Mouse (Mus musculus) embryonic facial prominence, embryonic 11.5 days (tissue): Measurements from ENCODE around the gene Kcnip3. TPM values are rescaled to one million over a fixed set of nuclear protein-coding genes. Genes with fewer than 3 reads are reported as not detected.

ENCODE experiments used
- ATAC-seq: fragments of 200-750 bp; cut with Nextera tagmentation; replicated peaks from 2 replicates; pipeline ENCODE4 v1.8.0; 2017; ENCODE audit warnings: low read depth; ENCODE audit not compliant: insufficient number of reproducible peaks, low FRiP score, low TSS enrichment
- DNase-seq: peaks from one replicate; pipeline ENCODE4 v3.0.0-alpha.2; 2015; ENCODE audit warnings: low spot score
- H3K27ac ChIP-seq: fragments of 300-500 bp; sonication (generic); replicated peaks from 2 replicates; pipeline ENCODE4 v1.5.1; 2014; ENCODE audit warnings: mild to moderate bottlenecking, low read depth, low read length, control low read depth
- H3K27me3 ChIP-seq: fragments of 300-500 bp; sonication (generic); 2 replicates; pipeline ENCODE4 v1.6.1; 2014; ENCODE audit warnings: mild to moderate bottlenecking, low read length, moderate library complexity, mixed read lengths; ENCODE audit not compliant: control insufficient read depth, insufficient read depth
- H3K36me3 ChIP-seq: fragments of 300-500 bp; sonication (generic); replicated peaks from 2 replicates; pipeline ENCODE4 v1.6.1; 2014; ENCODE audit warnings: low read depth, mild to moderate bottlenecking, low read length, moderate library complexity, mixed read lengths; ENCODE audit not compliant: control insufficient read depth, insufficient read depth
- H3K4me1 ChIP-seq: fragments of 300-500 bp; sonication (generic); 2 replicates; pipeline ENCODE4 v1.6.1; 2014; ENCODE audit warnings: low read length, mixed read lengths; ENCODE audit not compliant: control insufficient read depth, insufficient read depth
- H3K4me2 ChIP-seq: fragments of 300-500 bp; sonication (generic); 2 replicates; pipeline ENCODE4 v1.6.1; 2014; ENCODE audit warnings: low read depth, mild to moderate bottlenecking, control low read depth, low read length, moderate library complexity
- H3K4me3 ChIP-seq: fragments of 300-500 bp; sonication (generic); 2 replicates; pipeline ENCODE4 v1.5.1; 2014; ENCODE audit warnings: low read depth, low read length, control low read depth
- H3K9ac ChIP-seq: fragments of 300-500 bp; sonication (generic); replicated peaks from 2 replicates; pipeline ENCODE4 v1.6.1; 2014; ENCODE audit warnings: mild to moderate bottlenecking, control low read depth, low read length
- H3K9me3 ChIP-seq: fragments of 300-500 bp; sonication (generic); replicated peaks from 2 replicates; pipeline ENCODE4 v1.6.1; 2016; ENCODE audit warnings: mild to moderate bottlenecking, low read length, inconsistent platforms, mixed read lengths; ENCODE audit not compliant: control insufficient read depth
- WGBS: fragments of 180-500 bp; shearing (Covaris S2); extraction: QIAGEN DNeasy Blood & Tissue Kit; methylation state at CpG from one replicate; pipeline ENCODE4 v1.1.7; 2014; 5-methylcytosine and 5-hydroxymethylcytosine counted together
- polyA plus RNA-seq: library from polyadenylated mRNA; unstranded; fragments of >200 nt; fragmentation: Nextera tagmentation; extraction: Ambion mirVana; gene quantifications from 2 replicates; pipeline ENCODE4 v1.2.1, GENCODE M21; 2014

The Kcnip3 gene
- polyA plus RNA-seq, 1 experiment from 2014 or later = 2.8 TPM

GRCm38 (mm10) chr2:127437697-127438096, 84.2 kb downstream of the Kcnip3 start:
- ATAC-seq (no peak), DNase-seq (no peak)
- no peak overlapping the region for H3K27ac ChIP-seq
- WGBS = 92% methylated on average over 5 of the region's 5 CpGs
- no peaks in the 10 kb centered on the region for H3K36me3 ChIP-seq
- no peaks in the 10 kb centered on the region for H3K4me1 ChIP-seq
- H3K27me3 ChIP-seq = no peaks in the 10 kb centered on the region
- H3K9me3 ChIP-seq = no peaks in the 10 kb centered on the region
- H3K4me2 ChIP-seq = no peak overlapping the region
- H3K4me3 ChIP-seq = no peak overlapping the region
- H3K9ac ChIP-seq = no peak overlapping the region

GRCm38 (mm10) chr2:127435554-127435953, 86.3 kb downstream of the Kcnip3 start:
- Histone ChIP-seq H3K27me3 (no peaks in the 10 kb centered on the region), H3K9me3 (no peaks in the 10 kb centered on the region), H3K4me2 (no peak overlapping the region), H3K4me1 (no peaks in the 10 kb centered on the region), H3K36me3 (no peaks in the 10 kb centered on the region), H3K9ac (no peak overlapping the region), H3K4me3 (no peak overlapping the region), H3K27ac (no peak overlapping the region)
- WGBS = 93% methylated on average over 2 of the region's 2 CpGs
- no peak for ATAC-seq
- DNase-seq = no peak

GRCm38 (mm10) chr2:127435135-127435534, 86.8 kb downstream of the Kcnip3 start:
- ATAC-seq = no peak
- Histone ChIP-seq H3K4me2 (no peak overlapping the region), H3K4me1 (no peaks in the 10 kb centered on the region), H3K4me3 (no peak overlapping the region), H3K27me3 (no peaks in the 10 kb centered on the region), H3K27ac (no peak overlapping the region), H3K9ac (no peak overlapping the region), H3K36me3 (no peaks in the 10 kb centered on the region), H3K9me3 (no peaks in the 10 kb centered on the region)
- 48% methylated on average over 2 of the region's 2 CpGs for WGBS
- DNase-seq = peak; percentile 58

GRCm38 (mm10) chr2:127433487-127434295, 88.2 kb downstream of the Kcnip3 start:
- WGBS = 82% methylated on average over 9 of the region's 9 CpGs

GRCm38 (mm10) chr2:127430238-127430637, 91.7 kb downstream of the Kcnip3 start:
- DNase-seq (peak; percentile 72), ATAC-seq (no peak)
- H3K4me2 ChIP-seq = no peak overlapping the region
- H3K36me3 ChIP-seq = no peaks in the 10 kb centered on the region
- no peak overlapping the region for H3K4me3 ChIP-seq
- H3K27me3 ChIP-seq = no peaks in the 10 kb centered on the region
- 20% methylated on average over 3 of the region's 3 CpGs for WGBS
- H3K9ac ChIP-seq = no peak overlapping the region
- no peak overlapping the region for H3K27ac ChIP-seq
- no peaks in the 10 kb centered on the region for H3K4me1 ChIP-seq
- no peaks in the 10 kb centered on the region for H3K9me3 ChIP-seq

More at GRCm38 (mm10) chr2:127433487-127434295, 88.2 kb downstream of the Kcnip3 start:
- Histone ChIP-seq H3K4me2 (no peak overlapping the region), H3K36me3 (no peaks in the 10 kb centered on the region), H3K9me3 (no peaks in the 10 kb centered on the region), H3K4me1 (no peaks in the 10 kb centered on the region), H3K4me3 (no peak overlapping the region), H3K27me3 (no peaks in the 10 kb centered on the region), H3K27ac (no peak overlapping the region), H3K9ac (no peak overlapping the region)
- ATAC-seq (no peak), DNase-seq (no peak)

- no peak within 1 kb of the TSS for H3K27ac ChIP-seq
- H3K9ac ChIP-seq = no peak within 1 kb of the TSS
- DNase-seq = no peak
- 89% methylated on average over 17 of the region's 17 CpGs for WGBS
- no peaks in the 10 kb centered on the region for H3K36me3 ChIP-seq
- ATAC-seq = no peak
- H3K4me2 ChIP-seq = no peak within 1 kb of the TSS
- no peaks in the 10 kb centered on the region for H3K4me1 ChIP-seq
- H3K27me3 ChIP-seq = no peaks in the 10 kb centered on the region
- no peak within 1 kb of the TSS for H3K4me3 ChIP-seq
- no peaks in the 10 kb centered on the region for H3K9me3 ChIP-seq
Observed at GRCm38 (mm10) chr2:127424977-127425376, 96.9 kb downstream of the Kcnip3 start, which contains the start of gene Gpat2. Gene Gpat2 (plus strand): TSS chr2:127425199.

- ATAC-seq (no peak), DNase-seq (no peak)
- Histone ChIP-seq H3K27ac (no peak overlapping the region), H3K9me3 (no peaks in the 10 kb centered on the region), H3K36me3 (no peaks in the 10 kb centered on the region), H3K27me3 (no peaks in the 10 kb centered on the region), H3K4me1 (no peaks in the 10 kb centered on the region), H3K4me2 (no peak overlapping the region), H3K4me3 (no peak overlapping the region), H3K9ac (no peak overlapping the region)
- 71% methylated on average over 10 of the region's 10 CpGs for WGBS
Observed at GRCm38 (mm10) chr2:127418266-127418970, 103.5 kb downstream of the Kcnip3 start.

- ATAC-seq (no peak), DNase-seq (no peak)
- H3K4me2 ChIP-seq = no peak overlapping the region
- 69% methylated on average over 3 of the region's 3 CpGs for WGBS
- H3K9ac ChIP-seq = no peak overlapping the region
- no peaks in the 10 kb centered on the region for H3K9me3 ChIP-seq
- H3K4me3 ChIP-seq = no peak overlapping the region
- H3K27ac ChIP-seq = no peak overlapping the region
- H3K4me1 ChIP-seq = no peaks in the 10 kb centered on the region
- H3K36me3 ChIP-seq = no peaks in the 10 kb centered on the region
- H3K27me3 ChIP-seq = no peaks in the 10 kb centered on the region
Observed at GRCm38 (mm10) chr2:127416706-127417105, 105.2 kb downstream of the Kcnip3 start.
